Mouse (Mus musculus) midbrain, embryonic 15.5 days (tissue): ENCODE data around the gene Slc7a3. TPM values are rescaled to one million over a fixed set of nuclear protein-coding genes. Genes with fewer than 3 reads are reported as not detected.
"Not testable (repeated sequence)": the region's sequence is repeated elsewhere in the genome, so short reads cannot be mapped to it uniquely, and the experiment has no call there.

Experiments used
- ATAC-seq: fragments of 200-750 bp; cut with Nextera tagmentation; replicated peaks from 2 replicates; pipeline ENCODE4 v1.8.0; 2017; ENCODE audit warnings: moderate TSS enrichment
- H3K27ac ChIP-seq: fragments of 300-500 bp; sonication (generic); 2 replicates; pipeline ENCODE4 v1.5.1; 2015; ENCODE audit warnings: mild to moderate bottlenecking, inconsistent platforms
- H3K27me3 ChIP-seq: fragments of 300-500 bp; sonication (generic); replicated peaks from 2 replicates; pipeline ENCODE4 v1.6.1; 2015; ENCODE audit warnings: inconsistent platforms
- H3K36me3 ChIP-seq: fragments of 300-500 bp; sonication (generic); replicated peaks from 2 replicates; pipeline ENCODE4 v1.6.1; 2015; ENCODE audit warnings: inconsistent platforms
- H3K4me1 ChIP-seq: fragments of 300-500 bp; sonication (generic); 2 replicates; pipeline ENCODE4 v1.6.1; 2015; ENCODE audit warnings: inconsistent platforms
- H3K4me2 ChIP-seq: fragments of 300-500 bp; sonication (generic); 2 replicates; pipeline ENCODE4 v1.6.1; 2015; ENCODE audit warnings: inconsistent platforms, mild to moderate bottlenecking, moderate library complexity
- H3K4me3 ChIP-seq: fragments of 300-500 bp; sonication (generic); 2 replicates; pipeline ENCODE4 v1.5.1; 2015; ENCODE audit warnings: mild to moderate bottlenecking, inconsistent platforms
- H3K9ac ChIP-seq: fragments of 300-500 bp; sonication (generic); 2 replicates; pipeline ENCODE4 v1.6.1; 2015; ENCODE audit warnings: mild to moderate bottlenecking, inconsistent platforms
- H3K9me3 ChIP-seq: fragments of 300-500 bp; sonication (generic); 2 replicates; pipeline ENCODE4 v1.6.1; 2016; ENCODE audit warnings: inconsistent platforms
- WGBS: fragments of 180-500 bp; shearing (Covaris S2); methylation state at CpG from one replicate; pipeline ENCODE4 v1.1.7; 2015; ENCODE audit warnings: mixed read lengths; 5-methylcytosine and 5-hydroxymethylcytosine counted together
- polyA plus RNA-seq: library from polyadenylated mRNA; unstranded; fragments of >200 nt; fragmentation: Nextera tagmentation; extraction: Ambion mirVana; gene quantifications from 2 replicates; pipeline ENCODE4 v1.2.1, GENCODE M21; 2015

The Slc7a3 gene
- 6.2 and 6.5 TPM in 2 replicates for polyA plus RNA-seq

DNA sequence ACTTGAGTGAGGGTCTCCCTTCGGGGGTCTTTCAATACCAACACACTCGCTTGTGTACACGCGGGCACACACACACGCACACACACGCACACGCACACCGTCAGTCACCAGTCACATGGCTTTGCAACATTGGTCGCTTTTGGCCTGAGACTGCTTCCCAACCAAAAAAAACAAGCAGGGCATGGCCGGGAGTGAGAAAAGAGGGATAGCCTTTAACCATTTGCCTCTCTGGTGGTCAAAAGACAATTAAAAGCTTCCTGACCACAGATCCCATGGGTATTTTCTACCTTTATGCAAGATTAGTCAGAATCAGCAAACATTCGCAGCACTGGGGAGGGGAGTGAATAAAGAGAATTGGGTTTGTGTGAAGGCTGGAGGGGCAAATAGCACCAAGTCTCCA, at the start of gene Slc7a3:
Slc7a3 (minus strand) TSS at position 101 of the 400 bp plus-strand sequence.
- Histone ChIP-seq H3K9ac (no peak within 1 kb of the TSS), H3K36me3 (no peaks in the 10 kb centered on the region), H3K4me2 (peak within 1 kb of the TSS; percentile 61), H3K4me3 (peak within 1 kb of the TSS; percentile 34), H3K9me3 (no peaks in the 10 kb centered on the region), H3K27me3 (peaks cover 4% of the 10 kb centered on the region; the same call in 1 of the 2 replicates), H3K27ac (no peak within 1 kb of the TSS), H3K4me1 (no peaks in the 10 kb centered on the region)
- no peak; the same call in 1 of the 2 replicates for ATAC-seq
- 51% methylated on average over 11 of the region's 11 CpGs for WGBS

- H3K27ac ChIP-seq: peak overlapping the region; percentile 62
- ATAC-seq: peak; percentile 75
- WGBS: 40% methylated on average over 12 of the region's 12 CpGs
These were observed 46.4 kb upstream of the Slc7a3 start for GRCm38 (mm10) chrX:101131992-101132791.

DNA sequence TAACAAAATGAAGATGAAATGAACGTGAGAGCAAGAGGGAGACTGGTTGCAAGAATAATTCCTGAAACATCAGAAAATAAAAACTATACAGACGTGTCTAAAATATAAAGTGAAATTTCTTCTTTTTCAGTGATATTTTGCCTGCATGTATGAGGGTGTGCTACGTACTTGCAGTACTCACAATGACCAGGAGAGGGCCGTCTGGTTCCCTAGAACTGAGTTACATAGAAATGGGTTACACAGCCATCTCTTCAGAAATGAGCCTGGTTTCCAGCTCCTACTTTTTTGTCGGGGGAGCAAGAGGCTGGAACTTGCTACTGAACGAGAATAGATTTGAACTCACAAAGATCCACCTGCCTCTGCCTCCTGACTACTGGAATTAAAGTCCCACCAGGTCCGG, 45.2 kb upstream of the Slc7a3 start:
- Histone ChIP-seq H3K9me3 (no peaks in the 10 kb centered on the region), H3K4me2 (no peak overlapping the region), H3K27ac (no peak overlapping the region), H3K27me3 (no peaks in the 10 kb centered on the region), H3K4me3 (no peak overlapping the region), H3K4me1 (no peaks in the 10 kb centered on the region), H3K9ac (no peak overlapping the region), H3K36me3 (no peaks in the 10 kb centered on the region)
- WGBS: 30% methylated on average over 7 of the region's 7 CpGs
- ATAC-seq: 0 out of 2 replicates have a peak, but pooled peaks have one; percentile 57

More at GRCm38 (mm10) chrX:101131992-101132791, 46.4 kb upstream of the Slc7a3 start:
- Histone ChIP-seq H3K9me3 (no peaks in the 10 kb centered on the region), H3K9ac (no peak overlapping the region), H3K36me3 (no peaks in the 10 kb centered on the region), H3K4me1 (no peaks in the 10 kb centered on the region), H3K27me3 (no peaks in the 10 kb centered on the region), H3K4me3 (peak overlapping the region; percentile 20), H3K4me2 (peak overlapping the region; percentile 34)

GRCm38 (mm10) chrX:101128559-101128958, 42.7 kb upstream of the Slc7a3 start:
- H3K4me3 ChIP-seq: no peak overlapping the region
- no peak overlapping the region for H3K27ac ChIP-seq
- no peak overlapping the region for H3K9ac ChIP-seq
- no peaks in the 10 kb centered on the region for H3K36me3 ChIP-seq
- no peak for ATAC-seq
- 86% methylated on average over 2 of the region's 2 CpGs for WGBS
- no peaks in the 10 kb centered on the region for H3K4me1 ChIP-seq
- no peaks in the 10 kb centered on the region for H3K9me3 ChIP-seq
- no peaks in the 10 kb centered on the region for H3K27me3 ChIP-seq
- no peak overlapping the region for H3K4me2 ChIP-seq

GRCm38 (mm10) chrX:101126977-101127376, 41.2 kb upstream of the Slc7a3 start:
- WGBS: 80% methylated on average over 2 of the region's 2 CpGs

DNA sequence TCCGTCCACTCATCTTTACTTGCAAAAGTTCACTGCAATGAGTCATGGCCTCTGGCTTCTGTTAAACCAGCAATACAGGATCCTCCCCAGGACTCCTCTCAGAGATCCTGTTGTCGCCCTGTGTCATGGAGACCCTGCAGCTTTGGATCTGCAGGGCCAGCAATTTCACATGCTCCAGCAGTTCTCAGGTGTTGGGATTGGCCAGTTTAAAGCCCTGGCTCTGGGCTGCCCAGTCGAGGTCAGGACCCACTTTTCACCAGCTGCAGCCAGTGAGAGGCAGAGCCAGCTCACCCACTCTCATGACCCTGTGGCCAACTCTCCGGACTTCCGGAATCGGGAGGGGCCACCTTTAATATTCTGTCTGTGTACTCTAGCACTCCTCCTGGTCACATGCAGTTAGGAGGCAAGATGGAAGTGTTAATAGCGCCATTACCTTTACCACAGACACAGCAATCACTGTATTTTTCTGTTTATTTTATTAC, 40.7 kb upstream of the Slc7a3 start:
- H3K27ac ChIP-seq: no peak overlapping the region
- no peaks in the 10 kb centered on the region for H3K27me3 ChIP-seq
- WGBS: 79% methylated on average over 7 of the region's 7 CpGs
- no peaks in the 10 kb centered on the region for H3K4me1 ChIP-seq
- no peaks in the 10 kb centered on the region for H3K9me3 ChIP-seq
- no peak overlapping the region for H3K9ac ChIP-seq
- H3K36me3 ChIP-seq: no peaks in the 10 kb centered on the region
- ATAC-seq: no peak
- no peak overlapping the region for H3K4me2 ChIP-seq
- H3K4me3 ChIP-seq: no peak overlapping the region

More at GRCm38 (mm10) chrX:101126977-101127376, 41.2 kb upstream of the Slc7a3 start:
- Histone ChIP-seq H3K4me2 (no peak overlapping the region), H3K4me1 (no peaks in the 10 kb centered on the region), H3K4me3 (no peak overlapping the region), H3K27me3 (no peaks in the 10 kb centered on the region), H3K9me3 (no peaks in the 10 kb centered on the region), H3K36me3 (no peaks in the 10 kb centered on the region), H3K9ac (no peak overlapping the region), H3K27ac (no peak overlapping the region)
- no peak for ATAC-seq

- Histone ChIP-seq H3K27me3 (no peaks in the 10 kb centered on the region), H3K9ac (no peak overlapping the region), H3K4me2 (no peak overlapping the region), H3K9me3 (no peaks in the 10 kb centered on the region), H3K4me3 (no peak overlapping the region), H3K27ac (no peak overlapping the region), H3K36me3 (no peaks in the 10 kb centered on the region), H3K4me1 (no peaks in the 10 kb centered on the region)
- no peak for ATAC-seq
- WGBS: 38% methylated on average over 1 of the region's 1 CpGs
These were observed 34.7 kb upstream of the Slc7a3 start for GRCm38 (mm10) chrX:101120546-101120945.

DNA sequence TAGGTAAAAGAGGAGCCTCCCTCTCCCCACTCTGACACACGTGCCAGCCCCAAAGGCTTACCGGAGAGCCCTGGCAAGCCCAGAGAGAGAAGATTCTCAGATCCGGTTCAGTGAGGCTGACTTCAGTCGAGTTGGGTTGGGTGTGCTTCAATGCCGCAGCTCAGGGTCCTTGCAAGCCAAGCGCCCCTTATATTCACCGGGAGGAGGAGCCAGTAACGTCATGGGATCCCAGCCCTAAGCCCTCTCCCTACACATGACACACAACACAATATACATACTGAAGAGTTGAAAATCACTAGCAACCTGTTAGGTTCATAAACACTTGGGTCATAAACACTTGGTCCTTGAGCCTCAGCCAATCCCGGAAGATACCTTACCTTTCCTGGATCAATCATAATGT, 609 bp downstream of the Slc7a3 start:
- ATAC-seq: peak; percentile 82
- H3K27me3 ChIP-seq, H3K27ac ChIP-seq, H3K36me3 ChIP-seq, H3K9me3 ChIP-seq, H3K4me1 ChIP-seq, H3K9ac ChIP-seq: not testable (repeated sequence)
- 23% methylated on average over 9 of the region's 9 CpGs for WGBS
- Histone ChIP-seq H3K4me3 (peak overlapping the region; percentile 34), H3K4me2 (peak overlapping the region; percentile 61)

DNA sequence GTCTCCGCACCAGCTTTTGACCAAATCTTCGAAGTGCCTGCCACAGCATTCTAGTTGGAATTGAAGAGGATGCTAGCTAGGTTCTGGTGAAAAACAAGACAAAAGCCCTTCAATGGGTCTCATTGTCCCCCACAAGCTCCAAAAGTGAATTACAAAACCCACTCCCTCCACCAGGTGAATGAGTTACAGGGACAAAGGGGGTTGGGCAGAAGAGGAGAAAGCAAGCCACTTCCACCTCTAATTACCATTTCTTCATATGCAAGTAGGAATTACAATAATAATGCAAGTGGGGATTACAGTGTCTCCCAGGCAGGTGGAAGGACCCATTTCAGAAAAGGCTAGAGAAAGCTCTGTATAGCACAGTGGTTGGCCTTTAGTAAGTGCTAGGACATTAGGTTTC, 1.6 kb downstream of the Slc7a3 start:
- Histone ChIP-seq H3K4me1 (no peaks in the 10 kb centered on the region), H3K9ac (no peak overlapping the region), H3K36me3 (no peaks in the 10 kb centered on the region), H3K27ac (no peak overlapping the region), H3K27me3 (peaks cover 4% of the 10 kb centered on the region; the same call in 1 of the 2 replicates), H3K4me2 (peak overlapping the region; percentile 61), H3K9me3 (no peaks in the 10 kb centered on the region), H3K4me3 (no peak overlapping the region)
- ATAC-seq: no peak
- WGBS: 54% methylated on average over 2 of the region's 2 CpGs

DNA sequence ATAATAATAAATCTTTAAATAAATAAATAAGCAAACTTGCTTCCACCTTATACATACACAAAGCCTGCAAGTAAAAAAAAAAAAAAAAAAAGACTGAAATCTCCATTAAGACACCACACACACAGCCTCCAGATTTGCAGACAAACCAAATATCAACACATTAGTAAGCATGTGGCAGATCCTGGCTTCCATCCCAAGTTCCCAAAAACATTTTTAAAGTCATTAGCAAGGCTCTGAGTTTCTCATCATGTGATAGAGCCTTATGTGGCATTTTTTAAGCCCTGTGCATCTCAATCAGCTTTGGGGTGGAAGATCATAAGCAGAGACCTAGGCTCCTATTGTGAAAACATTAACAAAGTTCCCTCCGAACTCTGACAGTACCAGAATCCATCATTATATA, 20.6 kb downstream of the Slc7a3 start:
- WGBS: 66% methylated on average over 1 of the region's 1 CpGs
- Histone ChIP-seq H3K36me3 (no peaks in the 10 kb centered on the region), H3K9me3 (no peaks in the 10 kb centered on the region), H3K27me3 (no peaks in the 10 kb centered on the region), H3K27ac (no peak overlapping the region), H3K9ac (no peak overlapping the region), H3K4me1 (no peaks in the 10 kb centered on the region), H3K4me2 (no peak overlapping the region), H3K4me3 (no peak overlapping the region)
- no peak for ATAC-seq

GRCm38 (mm10) chrX:101063503-101063902, 22.3 kb downstream of the Slc7a3 start:
- Histone ChIP-seq H3K4me2 (no peak overlapping the region), H3K36me3 (no peaks in the 10 kb centered on the region), H3K9ac (no peak overlapping the region), H3K4me3 (no peak overlapping the region), H3K27ac (no peak overlapping the region), H3K9me3 (no peaks in the 10 kb centered on the region), H3K27me3 (no peaks in the 10 kb centered on the region), H3K4me1 (no peaks in the 10 kb centered on the region)
- ATAC-seq: no peak
- WGBS: 51% methylated on average over 2 of the region's 2 CpGs

- Histone ChIP-seq H3K4me2 (no peak within 1 kb of the TSS), H3K36me3 (no peaks in the 10 kb centered on the region), H3K9ac (no peak within 1 kb of the TSS), H3K27me3 (no peaks in the 10 kb centered on the region), H3K4me3 (no peak within 1 kb of the TSS), H3K27ac (no peak within 1 kb of the TSS), H3K9me3 (no peaks in the 10 kb centered on the region), H3K4me1 (no peaks in the 10 kb centered on the region)
- no peak for ATAC-seq
- 92% methylated on average over 31 of the region's 31 CpGs for WGBS
These were observed 26.3 kb downstream of the Slc7a3 start, which contains the start of gene Tex11 for GRCm38 (mm10) chrX:101059541-101059940. Gene Tex11, minus strand, starts transcription at chrX:101059667.
